Mouse (Mus musculus) bone marrow, adult 2 months (tissue): ENCODE results near the gene Slain2. TPM values are rescaled to one million over a fixed set of nuclear protein-coding genes. Genes with fewer than 3 reads are reported as not detected.
A peak's percentile ranks its signal among the peaks of the same experiment; 100 is the strongest.

ENCODE experiments used
- H3K27ac ChIP-seq: fragments of 200-500 bp; 2 replicates; pipeline ENCODE4 v1.5.1; 2012; ENCODE audit warnings: low read depth, mild to moderate bottlenecking, control low read depth, inconsistent platforms, low read length; ENCODE audit not compliant: control insufficient read depth, poor library complexity, insufficient read depth
- H3K4me1 ChIP-seq: fragments of 200-500 bp; 2 replicates; pipeline ENCODE4 v1.6.1; 2011; ENCODE audit warnings: low read length; ENCODE audit not compliant: control insufficient read depth, insufficient read depth
- H3K4me3 ChIP-seq: fragments of 200-500 bp; replicated peaks from 2 replicates; pipeline ENCODE3; 2011; ENCODE audit warnings: mild to moderate bottlenecking, low read depth, low read length, control low read depth; ENCODE audit not compliant: control insufficient read depth
- CTCF ChIP-seq: fragments of 200-500 bp; IDR thresholded peaks from 2 replicates; pipeline ENCODE4 v1.5.1; 2011; ENCODE audit warnings: low read length, control low read depth; ENCODE audit not compliant: control insufficient read depth, insufficient read depth
- POLR2A ChIP-seq: fragments of 200-500 bp; IDR thresholded peaks from 2 replicates; pipeline ENCODE4 v1.6.1; 2011; ENCODE audit warnings: low read depth, mild to moderate bottlenecking, control low read depth, low read length, borderline replicate concordance; ENCODE audit not compliant: control insufficient read depth
- WGBS: fragments of 180-500 bp; shearing (Covaris S2); methylation state at CpG from one replicate; pipeline ENCODE4 v1.1.7; 2018; 5-methylcytosine and 5-hydroxymethylcytosine counted together
- polyA plus RNA-seq: library from polyadenylated mRNA; stranded (reverse); fragments of >200 nt; gene quantifications from 2 replicates; pipeline ENCODE4 v1.2.4, GENCODE M21; 2011; ENCODE audit warnings: low replicate concordance; ENCODE audit not compliant: missing spikeins, insufficient read depth, insufficient read length

Slain2 gene
- polyA plus RNA-seq, 1 experiment, result 18.4 TPM

- H3K4me1 ChIP-seq, result no peaks in the 10 kb centered on the region; the same call in 1 of the 2 replicates
- TF ChIP-seq POLR2A (no peak), CTCF (no peak)
- 24% methylated on average over 5 of the region's 5 CpGs for WGBS
- no peak overlapping the region for H3K4me3 ChIP-seq
- H3K27ac ChIP-seq, result no peak overlapping the region
These were observed 34.4 kb upstream of the Slain2 start for GRCm38 (mm10) chr5:72879736-72880135.

GRCm38 (mm10) chr5:72881748-72882411, 32.2 kb upstream of the Slain2 start:
- WGBS, result 80% methylated on average over 12 of the region's 12 CpGs
- no peak for TF ChIP-seq POLR2A
- TF ChIP-seq CTCF, result no peak
- H3K27ac ChIP-seq, result no peak overlapping the region
- no peaks in the 10 kb centered on the region; the same call in 1 of the 2 replicates for H3K4me1 ChIP-seq
- H3K4me3 ChIP-seq, result no peak overlapping the region

- no peaks in the 10 kb centered on the region; the same call in 1 of the 2 replicates for H3K4me1 ChIP-seq
- no peak overlapping the region for H3K4me3 ChIP-seq
- no peak for TF ChIP-seq CTCF
- no peak for TF ChIP-seq POLR2A
- no peak overlapping the region for H3K27ac ChIP-seq
- WGBS, result 32% methylated on average over 2 of the region's 2 CpGs
These were observed 31.7 kb upstream of the Slain2 start for GRCm38 (mm10) chr5:72882412-72882765.

GRCm38 (mm10) chr5:72883706-72884105, 30.4 kb upstream of the Slain2 start:
- Histone ChIP-seq H3K4me1 (no peaks in the 10 kb centered on the region; the same call in 1 of the 2 replicates), H3K4me3 (no peak overlapping the region), H3K27ac (no peak overlapping the region)
- TF ChIP-seq CTCF (no peak), POLR2A (no peak)
- WGBS, result 19% methylated on average over 3 of the region's 3 CpGs

GRCm38 (mm10) chr5:72886458-72887222, 27.5 kb upstream of the Slain2 start:
- H3K27ac ChIP-seq, result no peak overlapping the region
- no peaks in the 10 kb centered on the region; the same call in 1 of the 2 replicates for H3K4me1 ChIP-seq
- H3K4me3 ChIP-seq, result no peak overlapping the region
- no peak for TF ChIP-seq POLR2A
- no peak for TF ChIP-seq CTCF
- WGBS, result 84% methylated on average over 19 of the region's 19 CpGs

- WGBS, result 86% methylated on average over 7 of the region's 7 CpGs
- TF ChIP-seq CTCF (no peak), POLR2A (no peak)
- no peak overlapping the region for H3K27ac ChIP-seq
- H3K4me1 ChIP-seq, result no peaks in the 10 kb centered on the region
- H3K4me3 ChIP-seq, result no peak overlapping the region
These were observed 25.8 kb upstream of the Slain2 start for GRCm38 (mm10) chr5:72888260-72888659.

GRCm38 (mm10) chr5:72891534-72891933, 22.6 kb upstream of the Slain2 start:
- Histone ChIP-seq H3K4me3 (no peak overlapping the region), H3K4me1 (no peaks in the 10 kb centered on the region), H3K27ac (no peak overlapping the region)
- 5% methylated on average over 12 of the region's 12 CpGs for WGBS
- TF ChIP-seq CTCF (peak; percentile 73), POLR2A (no peak)

- Histone ChIP-seq H3K4me3 (no peak overlapping the region), H3K4me1 (no peaks in the 10 kb centered on the region), H3K27ac (no peak overlapping the region)
- TF ChIP-seq POLR2A, result no peak
- TF ChIP-seq CTCF, result peak; percentile 82
- 60% methylated on average over 5 of the region's 5 CpGs for WGBS
These were observed 20.1 kb upstream of the Slain2 start for GRCm38 (mm10) chr5:72893987-72894386.

- TF ChIP-seq CTCF, result no peak
- no peak for TF ChIP-seq POLR2A
- H3K4me3 ChIP-seq, result no peak overlapping the region
- WGBS, result 85% methylated on average over 11 of the region's 11 CpGs
- H3K27ac ChIP-seq, result no peak overlapping the region
- H3K4me1 ChIP-seq, result no peaks in the 10 kb centered on the region
These were observed 18.8 kb upstream of the Slain2 start for GRCm38 (mm10) chr5:72895261-72895660.
